Mouse (Mus musculus) ovary, adult 18-20 months (tissue): Measurements from ENCODE around the gene Ifitm1.
"Not testable (repeated sequence)": the region's sequence is repeated elsewhere in the genome, so short reads cannot be mapped to it uniquely, and the experiment has no call there.

Experiments used
- DNase-seq: peaks from one replicate; pipeline ENCODE4 v3.0.0; 2022; ENCODE audit warnings: low spot score, mixed read lengths

Gene Ifitm1

DNA sequence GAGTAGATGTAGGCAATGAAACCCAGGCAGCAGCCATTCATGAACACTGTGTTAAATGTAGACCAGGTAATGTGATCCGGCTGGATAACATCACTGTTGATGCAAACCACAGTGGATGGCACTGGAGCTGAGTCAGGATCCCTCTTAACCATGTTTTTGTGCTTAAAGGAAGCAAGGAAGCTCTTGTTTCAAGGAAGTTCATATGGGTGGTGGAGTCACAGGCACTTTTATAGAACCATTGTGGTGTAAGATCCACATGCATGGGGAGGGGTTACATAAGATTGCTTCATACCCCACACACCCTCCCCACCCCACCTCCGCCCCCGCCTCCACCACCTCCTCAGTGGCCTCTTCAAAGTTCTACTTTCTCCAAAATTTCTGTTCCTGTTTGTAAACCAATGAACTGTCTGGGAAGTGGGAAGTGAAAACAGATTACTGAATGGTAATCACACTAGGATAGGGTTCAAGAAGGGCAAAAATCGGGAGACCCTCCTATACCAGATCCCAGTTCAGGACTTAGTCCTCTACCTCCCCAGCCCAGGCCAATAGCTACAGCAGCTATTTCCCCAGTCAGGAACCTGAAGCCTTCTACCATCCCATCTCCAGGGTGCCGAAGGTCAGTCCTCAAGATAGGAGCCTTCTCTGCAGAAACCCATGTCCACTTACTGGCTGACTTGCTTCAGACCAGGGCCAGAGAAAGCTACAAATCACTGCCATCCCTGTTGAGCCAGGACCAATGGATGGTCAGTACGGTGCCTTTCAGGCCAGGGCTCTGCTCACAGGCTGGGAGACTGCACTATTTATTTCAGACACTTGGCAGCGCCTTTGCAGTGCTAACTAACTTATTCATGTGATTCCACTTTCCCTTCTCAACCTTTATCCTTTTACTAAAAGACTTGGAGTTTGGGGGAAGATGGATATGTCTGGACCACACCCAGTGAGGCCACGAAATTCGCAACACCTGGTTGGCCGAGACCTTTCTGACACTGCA lies 50.0 kb downstream of the Ifitm1 start:
- DNase-seq = no peak

DNA sequence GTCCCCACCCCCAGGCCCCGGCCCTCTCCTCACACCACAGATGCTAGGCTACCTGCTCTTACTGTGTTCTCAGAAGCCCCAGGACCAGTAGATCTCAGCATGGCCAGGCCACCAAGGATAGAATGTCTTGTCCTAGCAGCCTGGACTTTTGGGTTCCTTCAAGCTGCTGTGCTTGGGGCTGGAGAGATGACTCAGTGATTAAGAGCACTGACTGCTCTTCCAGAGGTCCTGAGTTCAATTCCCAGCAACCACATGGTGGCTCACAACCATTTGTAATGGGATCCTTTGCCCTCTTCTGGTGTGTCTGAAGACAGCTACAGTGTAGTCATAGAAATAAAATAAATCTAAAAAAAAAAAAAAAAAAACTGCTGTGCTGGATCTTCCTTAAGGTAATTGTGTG lies 50.8 kb downstream of the Ifitm1 start, which contains the start of gene Ifitm6:
Gene Ifitm6, minus strand, starts transcription at position 101 of the 400 bp plus-strand sequence.
- DNase-seq = not testable (repeated sequence)

DNA sequence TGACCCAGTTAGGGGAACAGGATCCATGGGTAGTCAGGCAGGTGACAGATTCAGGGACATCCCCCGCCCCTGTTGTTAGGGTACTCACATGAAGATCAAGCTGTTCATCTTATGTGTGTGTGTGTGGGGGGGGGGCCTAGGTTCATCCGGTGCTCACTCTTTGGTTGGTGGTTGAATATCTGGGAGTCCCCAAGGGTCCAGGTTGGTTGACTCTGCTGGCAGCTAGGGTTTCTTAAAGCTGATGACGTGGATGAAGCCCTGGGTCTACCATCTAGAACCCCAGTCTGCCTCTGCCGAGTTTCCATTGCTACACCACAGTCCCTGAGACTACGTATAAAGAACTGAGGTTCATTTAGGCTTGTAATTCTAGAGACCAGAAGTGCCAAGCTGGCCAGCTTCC lies 52.0 kb downstream of the Ifitm1 start:
- DNase-seq = no peak
